Mouse (Mus musculus) central nervous system, embryonic 11.5 days (tissue): ENCODE results near the gene Pef1. TPM values are rescaled to one million over a fixed set of nuclear protein-coding genes. Genes with fewer than 3 reads are reported as not detected.

Experiments
- polyA plus RNA-seq: library from polyadenylated mRNA; depleted of rRNA; stranded (reverse); fragments of >200 nt; gene quantifications from 2 replicates; pipeline ENCODE4 v1.2.3, GENCODE M21; 2012; rRNA removed

Pef1 gene
- 32.7 and 50.3 TPM in 2 replicates for polyA plus RNA-seq

DNA sequence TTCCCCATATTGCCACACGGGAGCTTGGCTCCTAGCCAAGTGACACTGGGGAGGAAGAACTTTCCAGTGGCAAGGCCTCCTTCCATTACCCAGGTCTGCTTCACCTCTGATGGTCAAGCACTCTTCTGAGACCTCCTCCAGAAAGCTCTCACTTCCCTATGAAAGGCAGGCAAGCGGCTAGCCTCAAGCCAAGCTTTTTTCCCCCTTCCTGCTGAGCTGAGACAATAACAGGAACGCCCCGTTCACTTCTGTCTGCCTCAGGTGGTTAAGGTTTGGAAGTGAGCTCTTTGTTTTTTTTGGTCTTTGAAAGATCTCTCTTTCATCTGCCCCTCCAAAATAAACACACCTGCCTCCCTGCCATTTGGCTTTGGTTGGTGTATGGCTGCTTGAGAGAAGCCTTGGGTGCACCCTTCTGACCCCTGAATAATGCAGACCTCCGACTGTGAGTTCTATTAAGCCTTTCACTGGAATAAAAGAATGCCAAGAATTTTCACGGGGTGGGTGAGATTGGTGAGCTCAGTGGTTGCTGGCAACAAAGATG is at the start of gene Pef1:
Pef1 (plus strand) TSS at position 448 of the 541 bp plus-strand sequence.

DNA sequence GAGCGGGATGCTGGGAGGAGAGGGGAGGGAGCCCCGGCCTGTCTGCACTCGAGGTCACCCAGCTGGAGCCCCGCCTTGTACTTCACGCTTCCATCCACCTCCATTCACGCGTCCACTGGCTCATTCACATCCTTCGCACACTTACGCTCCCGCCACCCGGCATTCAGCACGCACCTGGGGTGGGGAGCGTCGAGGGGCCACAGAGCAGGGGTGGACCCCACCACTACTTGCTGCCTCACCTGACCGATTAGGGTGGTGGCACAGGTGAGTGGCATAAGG is 36.8 kb downstream of the Pef1 start, which contains the start of gene Hcrtr1:
Hcrtr1 (minus strand) TSS at position 146 of the 279 bp plus-strand sequence.

DNA sequence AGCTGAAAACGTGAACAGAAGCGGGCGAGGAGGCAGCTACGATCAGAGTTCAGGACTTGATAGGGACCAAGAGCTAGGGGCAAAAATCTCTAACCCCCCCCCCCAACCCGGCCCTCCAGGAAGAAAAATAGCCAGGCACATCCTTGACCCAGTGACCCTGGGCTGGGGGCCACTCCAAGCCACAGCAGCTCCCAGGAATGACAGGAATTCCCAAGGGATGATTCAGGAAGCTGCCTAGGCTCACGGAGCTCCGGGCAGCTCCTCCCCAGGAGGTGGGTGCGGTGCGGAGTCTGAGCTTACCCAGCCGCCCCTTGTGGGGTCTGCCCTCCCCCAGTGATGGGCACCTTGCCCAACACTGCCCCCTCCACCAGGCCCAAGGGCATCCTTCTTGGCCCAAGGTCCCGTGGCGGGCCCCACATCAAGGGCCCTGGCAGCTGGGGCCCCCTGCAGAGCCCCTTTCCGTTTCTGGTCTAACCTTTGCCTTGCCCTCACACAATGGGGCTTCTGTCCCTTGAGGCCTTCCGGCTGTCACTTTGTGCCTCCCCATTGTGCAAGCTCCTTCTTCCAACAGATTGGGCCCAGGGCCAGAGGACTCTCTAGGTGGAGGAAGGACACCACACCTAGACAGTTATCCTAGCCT is 72.8 kb downstream of the Pef1 start, which contains the start of gene Tinagl1:
Tinagl1 (minus strand) TSS at position 51 of the 640 bp plus-strand sequence.

Other genes with a start within 250 kb of the Pef1 start
- 0.06 and 0.07 TPM in 2 replicates for gene Spocd1, start 173.3 kb upstream of the Pef1 start, polyA plus RNA-seq
- 31.3 and 32.2 TPM in 2 replicates for gene Adgrb2, start 117.7 kb upstream of the Pef1 start, polyA plus RNA-seq
- 22.9 and 26.3 TPM in 2 replicates for gene Col16a1, start 54.7 kb upstream of the Pef1 start, polyA plus RNA-seq
- 0.58 and 0.65 TPM in 2 replicates for gene Hcrtr1, start 36.8 kb downstream of the Pef1 start, polyA plus RNA-seq
- gene Tinagl1, start 72.6 kb downstream of the Pef1 start, polyA plus RNA-seq, result 7.9 and 9.3 TPM in 2 replicates
- 0.10 TPM in 1 of 2 replicates, not detected in the other for gene Gm853, start 119.8 kb downstream of the Pef1 start, polyA plus RNA-seq
- 30.9 and 69.1 TPM in 2 replicates for gene Serinc2, start 176.6 kb downstream of the Pef1 start, polyA plus RNA-seq
- gene Fabp3, start 206.0 kb downstream of the Pef1 start, polyA plus RNA-seq, result 13.1 and 28.9 TPM in 2 replicates
- gene Gm10570, start 206.1 kb downstream of the Pef1 start, polyA plus RNA-seq, result 0.12 TPM in 1 of 2 replicates, not detected in the other